Mouse (Mus musculus) layer of hippocampus, adult 2 months (tissue): ENCODE results near the gene Sec22b. TPM values are rescaled to one million over a fixed set of nuclear protein-coding genes. Genes with fewer than 3 reads are reported as not detected.

Source experiments
- DNase-seq, 2 experiments: peaks; one replicate each; pipeline ENCODE4 v3.0.0; 2022; ENCODE audit warnings: low spot score in 2 of 2
- H3K27ac ChIP-seq: fragments of 200-600 bp; 2 replicates; pipeline ENCODE4 v1.8.1; 2022
- H3K4me3 ChIP-seq: fragments of 200-600 bp; 2 replicates; pipeline ENCODE4 v1.8.1; 2022; ENCODE audit warnings: mild to moderate bottlenecking
- CTCF ChIP-seq: fragments of 200-600 bp; conservative IDR thresholded peaks from 2 replicates; pipeline ENCODE4 v1.8.1; 2022; ENCODE audit warnings: antibody characterized with exemption, mild to moderate bottlenecking, moderate library complexity
- total RNA-seq, 2 experiments: library from RNA; stranded (reverse); gene quantifications; 2 replicates each; pipeline ENCODE4 v1.2.3; 2021

The Sec22b gene
- total RNA-seq, 2 experiments from 2014 or later = 78.3 to 81.7 TPM

DNA sequence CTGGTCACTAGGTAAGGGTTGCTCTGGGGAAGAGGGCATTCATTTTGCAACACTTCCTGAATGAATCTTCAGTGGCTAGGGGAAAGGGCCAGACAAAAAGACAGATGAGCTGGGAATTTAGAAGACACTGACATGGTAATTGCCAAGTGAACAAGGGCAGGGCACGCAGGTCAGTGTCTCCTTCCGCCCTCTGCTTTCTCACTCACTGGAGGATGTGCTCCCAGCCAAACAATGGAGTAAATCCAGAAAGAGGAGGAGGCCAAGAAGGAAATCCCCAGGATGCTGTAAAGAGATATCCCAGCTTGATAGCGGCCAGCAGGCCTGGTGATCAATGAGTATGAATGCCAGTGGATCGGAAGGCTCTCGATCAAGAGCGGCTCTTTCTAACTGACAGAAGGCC lies 55.3 kb downstream of the Sec22b start:
- TF ChIP-seq CTCF = no peak
- H3K27ac ChIP-seq = no peak overlapping the region
- no peak for DNase-seq
- no peak overlapping the region for H3K4me3 ChIP-seq

- no peak overlapping the region for H3K4me3 ChIP-seq
- no peak for DNase-seq
- no peak for TF ChIP-seq CTCF
- no peak overlapping the region for H3K27ac ChIP-seq
These were observed 55.9 kb downstream of the Sec22b start for GRCm38 (mm10) chr3:97956926-97957325.

DNA sequence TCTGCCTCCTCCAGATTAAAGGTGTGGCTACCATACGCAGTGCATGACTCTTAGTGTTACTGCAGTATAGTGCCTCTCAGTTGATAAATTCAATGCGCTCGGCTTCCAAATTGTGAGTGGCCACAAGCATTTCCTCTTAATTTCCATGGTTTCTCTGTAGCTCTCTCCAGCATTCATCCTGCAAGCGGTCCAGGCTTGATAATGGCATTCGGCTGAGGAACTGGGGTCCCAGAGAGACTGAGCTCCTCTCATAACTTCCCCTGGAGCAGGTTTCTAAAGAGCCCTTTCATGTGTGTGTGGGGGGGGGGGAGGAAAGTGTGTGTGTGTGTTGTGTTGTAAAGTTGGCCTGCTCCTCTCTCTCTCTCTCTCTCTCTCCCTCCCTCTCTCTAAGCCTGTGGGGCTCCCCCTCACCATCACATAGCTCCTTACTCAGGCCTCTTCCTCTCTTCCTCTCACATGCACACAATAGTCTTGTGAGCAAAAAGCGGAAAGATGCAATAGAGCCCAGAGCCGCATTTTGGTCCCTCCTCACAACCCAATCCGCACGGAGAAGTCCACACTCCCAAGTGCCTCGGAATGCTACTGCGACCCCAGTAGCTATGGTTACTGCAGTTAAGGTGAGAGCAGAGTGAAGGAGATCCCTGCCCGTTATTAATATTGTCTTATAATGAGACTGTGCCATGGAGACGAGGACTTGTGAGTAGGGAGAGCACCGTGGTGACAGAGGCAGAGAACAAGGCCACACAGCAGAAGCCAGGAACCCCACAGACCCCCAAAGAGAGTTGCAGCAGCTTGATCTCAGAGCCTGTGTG lies 60.0 kb downstream of the Sec22b start:
- Histone ChIP-seq H3K27ac (no peak overlapping the region), H3K4me3 (no peak overlapping the region)
- no peak for TF ChIP-seq CTCF
- no peak for DNase-seq

GRCm38 (mm10) chr3:97961962-97962361 lies 61.0 kb downstream of the Sec22b start:
- no peak for DNase-seq

DNA sequence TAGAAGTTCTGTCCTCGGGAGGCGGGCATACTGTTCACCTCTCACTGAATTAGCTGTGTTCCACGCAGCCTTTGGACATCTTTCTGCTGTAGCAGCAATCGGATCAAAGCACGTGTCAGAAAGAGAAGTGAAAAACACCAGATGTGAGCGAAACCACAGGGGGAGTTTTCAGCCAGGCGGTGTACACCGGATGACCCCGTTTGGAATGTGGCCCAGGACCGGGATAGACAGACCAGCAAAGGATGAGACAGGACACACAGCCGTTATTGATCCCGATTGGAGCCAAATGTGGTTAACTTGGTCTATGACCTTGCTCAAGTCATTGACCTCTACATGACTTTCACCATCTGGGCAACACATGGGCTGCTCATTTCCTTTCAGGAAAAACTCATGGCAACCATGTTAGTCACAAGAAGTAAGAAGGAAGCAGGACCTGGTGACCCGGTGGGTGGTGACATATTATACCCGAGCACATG lies 63.9 kb downstream of the Sec22b start:
- no peak for DNase-seq
- TF ChIP-seq CTCF = no peak

More at GRCm38 (mm10) chr3:97961962-97962361, 61.0 kb downstream of the Sec22b start:
- H3K27ac ChIP-seq = no peak overlapping the region
- H3K4me3 ChIP-seq = no peak overlapping the region
- no peak for TF ChIP-seq CTCF

DNA sequence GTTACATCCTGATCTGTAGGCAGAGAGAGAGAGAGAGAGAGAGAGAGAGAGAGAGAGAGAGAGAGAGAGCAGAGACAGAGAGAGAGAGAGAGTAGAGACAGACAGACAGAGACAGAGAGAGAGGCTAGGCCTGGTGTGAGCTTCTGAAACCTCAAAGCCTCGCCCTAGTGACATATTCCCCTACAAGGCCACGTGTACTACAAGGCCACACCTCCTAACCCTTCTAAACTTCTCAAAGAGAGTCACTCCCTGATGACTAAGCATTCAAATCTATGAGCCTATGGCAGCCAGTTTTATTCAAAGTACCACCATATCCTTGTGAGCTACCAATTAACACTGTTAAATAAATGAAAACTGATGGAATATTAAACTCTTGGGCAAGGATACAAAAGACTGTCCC lies 66.6 kb downstream of the Sec22b start:
- TF ChIP-seq CTCF = no peak
- no peak for DNase-seq
- Histone ChIP-seq H3K27ac (no peak overlapping the region), H3K4me3 (no peak overlapping the region)

More for the DNA sequence above, 63.9 kb downstream of the Sec22b start:
- Histone ChIP-seq H3K27ac (no peak overlapping the region), H3K4me3 (no peak overlapping the region)

DNA sequence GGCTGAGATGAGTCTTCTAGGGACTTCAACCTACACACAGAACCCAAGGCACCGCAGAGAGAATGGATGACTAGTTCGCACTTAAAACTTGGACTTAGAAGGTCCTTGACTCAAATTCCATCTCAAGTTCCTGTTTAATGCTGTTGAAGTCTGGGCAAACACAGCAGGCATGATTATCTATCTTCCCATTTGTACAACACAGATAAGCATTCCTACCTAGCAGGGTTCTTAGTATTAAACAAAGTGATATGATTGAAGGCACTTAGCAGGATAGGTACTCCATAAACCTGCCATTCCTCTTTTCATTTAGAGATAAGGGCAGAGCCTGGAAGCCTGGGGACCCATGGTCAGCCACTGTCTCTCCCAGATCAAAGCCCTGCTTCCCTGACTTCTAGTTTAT lies 67.2 kb downstream of the Sec22b start:
- DNase-seq = no peak
- TF ChIP-seq CTCF = no peak
- Histone ChIP-seq H3K27ac (no peak overlapping the region), H3K4me3 (no peak overlapping the region)

- no peak for DNase-seq
- Histone ChIP-seq H3K4me3 (no peak overlapping the region), H3K27ac (no peak overlapping the region)
- no peak for TF ChIP-seq CTCF
These were observed 68.0 kb downstream of the Sec22b start for GRCm38 (mm10) chr3:97969019-97969418.

DNA sequence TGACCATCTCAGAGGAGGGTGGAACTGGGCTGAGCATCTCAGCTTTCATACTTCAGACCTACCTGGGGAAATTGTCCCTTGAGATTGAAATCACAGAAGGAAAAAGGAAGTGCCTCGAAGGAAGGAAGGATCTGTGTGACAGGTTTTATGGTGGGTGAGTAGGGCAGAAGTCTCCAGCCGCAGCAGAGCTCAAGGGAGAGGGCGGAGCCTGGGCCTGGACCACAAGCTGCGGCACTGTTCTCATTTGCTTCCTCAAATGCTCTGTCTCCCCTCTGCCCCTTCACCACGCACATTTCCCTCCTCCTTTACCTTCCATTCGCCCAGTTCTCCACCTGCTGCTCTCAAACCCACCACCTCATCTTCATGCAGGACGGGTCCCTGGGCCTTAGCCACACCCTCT lies 70.1 kb downstream of the Sec22b start:
- no peak for DNase-seq
- Histone ChIP-seq H3K27ac (no peak overlapping the region), H3K4me3 (no peak overlapping the region)
- no peak for TF ChIP-seq CTCF

GRCm38 (mm10) chr3:97972200-97972599 lies 71.2 kb downstream of the Sec22b start:
- DNase-seq = no peak
- Histone ChIP-seq H3K4me3 (no peak overlapping the region), H3K27ac (no peak overlapping the region)
- TF ChIP-seq CTCF = no peak

GRCm38 (mm10) chr3:97972707-97973106 lies 71.7 kb downstream of the Sec22b start:
- Histone ChIP-seq H3K27ac (no peak overlapping the region), H3K4me3 (no peak overlapping the region)
- no peak for TF ChIP-seq CTCF
- DNase-seq = no peak

Other genes starting within 250 kb of the Sec22b start
- 10 to 100 TPM; 34.3 to 34.7 TPM for gene Prkab2, start 243.0 kb upstream of the Sec22b start, total RNA-seq
- not detected for gene Gm17651, start 226.5 kb upstream of the Sec22b start, total RNA-seq
- gene Pde4dip, start 12.5 kb upstream of the Sec22b start, total RNA-seq = 100 to 1,000 TPM; 232 to 246 TPM
- gene Notch2, start 112.3 kb downstream of the Sec22b start, total RNA-seq = 10 to 100 TPM; 22.2 to 25.5 TPM